Mouse (Mus musculus) kidney, adult 2 months (tissue): ENCODE measurements around the gene 4930558C23Rik. TPM values are rescaled to one million over a fixed set of nuclear protein-coding genes. Genes with fewer than 3 reads are reported as not detected.
"Not testable (repeated sequence)": the region's sequence is repeated elsewhere in the genome, so short reads cannot be mapped to it uniquely, and the experiment has no call there.

Experiments
- DNase-seq: peaks from one replicate; pipeline ENCODE4 v3.0.0; 2021
- H3K27ac ChIP-seq: fragments of 200-500 bp; 2 replicates; pipeline ENCODE4 v1.5.1; 2012; ENCODE audit warnings: low read depth, low read length, control low read depth, inconsistent platforms; ENCODE audit not compliant: insufficient read depth
- H3K27me3 ChIP-seq: fragments of 200-500 bp; replicated peaks from 2 replicates; pipeline ENCODE4 v1.6.1; 2012; ENCODE audit warnings: mild to moderate bottlenecking, moderate library complexity, low read length, inconsistent platforms; ENCODE audit not compliant: control insufficient read depth, insufficient read depth
- H3K36me3 ChIP-seq: fragments of 200-500 bp; 2 replicates; pipeline ENCODE4 v1.6.1; 2012; ENCODE audit warnings: mild to moderate bottlenecking, moderate library complexity, low read length, inconsistent platforms; ENCODE audit not compliant: control insufficient read depth, insufficient read depth
- H3K4me1 ChIP-seq: fragments of 200-500 bp; 2 replicates; pipeline ENCODE4 v1.6.1; 2011; ENCODE audit warnings: low read length; ENCODE audit not compliant: control insufficient read depth, insufficient read depth
- H3K4me3 ChIP-seq: fragments of 200-500 bp; 2 replicates; pipeline ENCODE4 v1.5.1; 2011; ENCODE audit warnings: mild to moderate bottlenecking, low read depth, low read length, control low read depth; ENCODE audit not compliant: insufficient read depth
- CTCF ChIP-seq: fragments of 200-500 bp; conservative IDR thresholded peaks from 2 replicates; pipeline ENCODE4 v1.5.1; 2011; ENCODE audit warnings: low read depth, mild to moderate bottlenecking, control low read depth, low read length, moderate library complexity, mixed read lengths; ENCODE audit not compliant: insufficient read depth, insufficient read length
- POLR2A ChIP-seq: fragments of 200-500 bp; IDR thresholded peaks from one replicate; pipeline ENCODE4 v1.6.1; 2011; ENCODE audit warnings: low read depth, low read length, control low read depth
- WGBS: fragments of 180-500 bp; shearing (Covaris S2); methylation state at CpG from one replicate; pipeline ENCODE4 v1.1.7; 2018; 5-methylcytosine and 5-hydroxymethylcytosine counted together
- polyA plus RNA-seq: library from polyadenylated mRNA; depleted of rRNA; stranded (reverse); fragments of >200 nt; gene quantifications from 2 replicates; pipeline ENCODE4 v1.2.3, GENCODE M21; 2012

The 4930558C23Rik gene
- polyA plus RNA-seq, 1 experiment = not detected

DNA sequence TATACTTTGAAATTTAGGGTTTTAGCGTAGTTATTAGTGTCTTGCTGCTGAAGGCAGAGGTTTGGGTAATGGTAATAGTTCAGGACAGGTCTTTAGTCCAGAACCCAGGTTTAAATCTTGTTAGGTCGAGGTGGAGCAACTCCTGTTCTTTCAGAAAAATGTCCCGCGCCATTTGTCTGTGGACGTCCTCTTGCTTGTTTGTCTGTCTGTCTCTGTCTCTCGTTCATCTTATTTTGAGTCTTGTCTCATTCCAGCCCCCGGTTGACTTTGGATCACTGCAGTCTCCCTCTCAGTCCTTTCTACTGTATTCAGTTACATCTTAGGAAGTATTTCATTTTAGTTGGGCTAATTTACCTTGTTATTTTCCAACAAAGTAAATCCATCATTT, 32.3 kb upstream of the 4930558C23Rik start:
- 1% methylated on average over 7 of the region's 7 CpGs for WGBS

GRCm38 (mm10) chr3:95434136-95434982, 31.7 kb upstream of the 4930558C23Rik start, which contains the start of gene Arnt:
TSS of gene Arnt (plus strand) at chr3:95434388.
- TF ChIP-seq POLR2A (peak; percentile 33), CTCF (no peak)

More for the DNA sequence above, 32.3 kb upstream of the 4930558C23Rik start:
- TF ChIP-seq CTCF (no peak), POLR2A (no peak)
- Histone ChIP-seq H3K27me3 (no peaks in the 10 kb centered on the region), H3K4me3 (peak overlapping the region; percentile 67), H3K4me1 (peaks cover 2% of the 10 kb centered on the region; the same call in 1 of the 2 replicates), H3K36me3 (peaks cover 2% of the 10 kb centered on the region), H3K27ac (peak overlapping the region; percentile 59; the same call in 1 of the 2 replicates)
- peak; percentile 15 for DNase-seq

DNA sequence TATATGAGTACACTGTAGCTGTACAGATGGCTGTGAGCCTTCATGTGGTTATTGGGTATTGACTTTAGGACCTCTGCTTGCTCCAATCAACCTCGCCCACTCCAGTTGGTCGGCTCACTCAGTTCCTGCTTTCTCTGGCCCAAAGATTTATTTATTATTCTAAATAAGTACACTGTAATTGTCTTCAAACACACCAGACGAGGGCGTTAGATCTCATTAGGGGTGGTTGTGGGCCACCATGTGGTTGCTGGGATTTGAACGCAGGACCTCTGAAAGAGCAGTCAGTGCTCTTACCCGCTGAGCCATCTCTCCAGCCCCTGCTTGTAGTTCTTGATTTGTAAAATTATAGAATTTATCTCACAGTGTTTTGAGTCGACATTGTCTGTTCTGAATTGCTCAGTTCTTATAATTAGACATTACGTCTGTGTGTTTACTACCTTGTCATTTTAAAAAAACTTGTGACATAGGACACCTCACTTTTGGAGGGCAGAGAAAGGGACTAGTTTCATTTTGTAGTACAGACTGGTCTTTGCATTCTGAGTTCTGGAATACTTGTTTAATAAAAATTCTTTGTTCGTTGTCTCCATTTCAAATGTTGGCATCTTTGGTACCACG, 30.8 kb upstream of the 4930558C23Rik start:
- H3K27ac ChIP-seq = no peak overlapping the region; the same call in 1 of the 2 replicates
- no peak for DNase-seq

More at GRCm38 (mm10) chr3:95434136-95434982, 31.7 kb upstream of the 4930558C23Rik start, which contains the start of gene Arnt:
- peak within 1 kb of the TSS; percentile 59 for H3K27ac ChIP-seq
- no peaks in the 10 kb centered on the region for H3K27me3 ChIP-seq
- peaks cover 2% of the 10 kb centered on the region; the same call in 1 of the 2 replicates for H3K36me3 ChIP-seq
- peak; percentile 98 for DNase-seq
- no peaks in the 10 kb centered on the region; the same call in 1 of the 2 replicates for H3K4me1 ChIP-seq
- WGBS = 1% methylated on average over 47 of the region's 47 CpGs
- H3K4me3 ChIP-seq = peak within 1 kb of the TSS; percentile 67

DNA sequence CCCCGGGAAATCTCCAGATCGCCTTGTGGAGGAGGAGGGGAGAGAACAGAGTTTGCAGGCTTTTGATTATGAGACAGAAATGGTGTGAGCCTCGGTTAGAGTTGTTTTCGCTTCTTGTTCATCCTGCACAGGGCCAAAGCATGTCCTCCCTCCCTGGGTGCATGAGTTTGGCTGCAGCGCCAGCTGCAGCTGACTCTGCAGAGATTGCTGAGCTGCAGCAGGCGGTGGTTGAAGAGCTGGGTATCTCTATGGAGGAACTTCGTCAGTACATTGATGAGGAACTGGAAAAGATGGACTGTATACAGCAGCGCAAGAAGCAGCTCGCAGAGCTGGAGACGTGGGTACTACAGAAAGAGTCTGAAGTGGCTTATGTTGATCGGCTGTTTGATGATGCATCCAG, 25.8 kb upstream of the 4930558C23Rik start:
- WGBS = 84% methylated on average over 5 of the region's 11 CpGs
- not testable (repeated sequence) for H3K4me3 ChIP-seq, H3K36me3 ChIP-seq, H3K27ac ChIP-seq, H3K27me3 ChIP-seq, H3K4me1 ChIP-seq, DNase-seq

More for the DNA sequence above, 30.8 kb upstream of the 4930558C23Rik start:
- Histone ChIP-seq H3K27me3 (no peaks in the 10 kb centered on the region), H3K36me3 (peaks cover 2% of the 10 kb centered on the region; the same call in 1 of the 2 replicates), H3K4me3 (no peak overlapping the region; the same call in 1 of the 2 replicates), H3K4me1 (no peaks in the 10 kb centered on the region; the same call in 1 of the 2 replicates)
- TF ChIP-seq POLR2A = no peak
- TF ChIP-seq CTCF = no peak
- WGBS = 66% methylated on average over 10 of the region's 10 CpGs

DNA sequence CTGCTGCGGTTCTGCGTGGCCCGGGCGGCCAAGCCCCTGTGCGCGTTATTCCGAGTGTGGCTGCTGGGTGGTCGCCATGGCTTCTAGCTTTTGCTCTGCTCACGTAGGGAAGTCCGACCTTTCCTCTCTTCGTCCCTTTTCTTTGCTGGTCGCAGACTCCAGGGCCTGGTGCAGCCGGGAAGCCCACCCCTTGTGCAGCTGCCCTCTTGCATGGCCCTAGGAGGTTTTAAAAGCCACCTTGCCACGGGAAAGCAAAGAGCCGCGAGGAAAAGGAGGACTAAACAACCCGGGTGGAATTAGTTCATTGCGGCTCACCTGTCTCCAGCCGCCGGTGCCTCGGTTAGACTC, 25.2 kb upstream of the 4930558C23Rik start:
- H3K4me3 ChIP-seq = peak overlapping the region; percentile 23
- WGBS = 26% methylated on average over 16 of the region's 21 CpGs
- not testable (repeated sequence) for H3K27ac ChIP-seq, H3K27me3 ChIP-seq, DNase-seq, H3K4me1 ChIP-seq, H3K36me3 ChIP-seq

- 39% methylated on average over 11 of the region's 33 CpGs for WGBS
- not testable (repeated sequence) for H3K4me1 ChIP-seq, H3K27ac ChIP-seq, H3K27me3 ChIP-seq, DNase-seq, H3K36me3 ChIP-seq
- peak overlapping the region; percentile 23 for H3K4me3 ChIP-seq
Measured at GRCm38 (mm10) chr3:95427117-95427890, 24.7 kb upstream of the 4930558C23Rik start.

DNA sequence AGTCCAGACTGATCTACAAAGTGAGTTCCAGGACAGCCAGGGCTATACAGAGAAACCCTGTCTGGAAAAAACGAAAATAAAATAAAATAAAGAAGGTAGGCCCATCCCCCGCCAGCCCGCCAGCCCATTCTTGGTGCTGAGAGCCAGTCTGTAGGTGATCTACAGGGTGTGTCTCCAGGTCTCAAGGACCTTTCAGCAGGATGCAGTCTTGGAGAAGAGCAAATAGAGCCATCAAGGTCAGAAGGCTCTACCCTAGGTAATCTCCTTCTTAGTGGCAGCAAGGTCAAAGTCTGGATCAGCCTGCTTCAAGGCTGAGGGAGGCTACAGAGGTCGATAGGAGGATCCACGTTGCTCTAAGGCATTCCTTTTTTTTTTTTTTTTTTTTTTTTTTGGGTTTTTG, 23.8 kb upstream of the 4930558C23Rik start:
- 73% methylated on average over 5 of the region's 5 CpGs for WGBS
- DNase-seq, H3K27ac ChIP-seq, H3K27me3 ChIP-seq, H3K4me1 ChIP-seq, H3K36me3 ChIP-seq, H3K4me3 ChIP-seq: not testable (repeated sequence)
